Mouse (Mus musculus): ENCODE results near the gene Mcm2. TPM values are rescaled to one million over a fixed set of nuclear protein-coding genes. Genes with fewer than 3 reads are reported as not detected.

Mcm2 gene
- polyA plus RNA-seq, 1 experiment from 2014 or later = 107 TPM

DNA sequence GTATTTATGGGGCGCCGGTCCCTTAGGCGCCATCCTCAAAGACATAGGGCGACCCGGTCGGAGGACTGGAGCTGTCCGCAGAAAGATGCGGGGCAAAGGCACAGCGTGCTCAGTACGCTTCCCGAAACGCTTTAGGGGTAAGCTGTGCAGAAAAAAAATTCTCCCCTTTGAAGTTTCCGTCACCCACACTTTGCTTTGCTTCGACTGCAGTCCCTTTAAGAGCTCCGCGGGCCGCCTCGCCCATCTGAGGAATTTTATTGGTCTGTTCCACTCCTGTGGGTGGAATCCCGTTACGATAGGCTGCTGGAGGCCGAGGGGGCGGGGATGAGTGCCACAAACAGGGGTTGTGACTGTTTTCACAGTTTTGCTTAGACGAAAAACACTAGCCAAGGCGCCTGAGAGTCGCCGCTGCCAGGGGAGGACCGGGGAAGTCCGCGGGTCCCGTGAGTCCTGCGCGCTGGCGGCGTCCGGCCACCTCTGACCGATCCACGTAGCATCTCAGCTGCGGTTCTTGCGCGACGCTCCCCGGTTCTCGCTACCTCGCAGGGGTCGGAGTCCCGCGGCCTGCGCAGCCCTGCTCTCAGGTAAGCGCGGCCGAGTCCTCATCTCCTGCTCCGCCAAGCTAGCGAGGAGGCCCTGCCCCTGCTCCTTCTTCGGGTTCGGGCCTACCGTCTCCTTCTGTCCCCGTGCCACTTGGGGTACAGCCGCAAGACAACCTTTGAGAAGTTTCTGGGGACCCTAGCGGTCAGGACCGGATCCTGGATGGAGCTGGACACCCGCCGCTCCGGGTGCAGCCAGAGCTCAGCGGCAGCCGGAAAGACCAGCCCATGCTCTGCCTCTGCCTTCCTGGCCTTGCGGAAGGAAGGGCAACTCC lies 3.6 kb upstream of the Mcm2 start, which contains the start of gene Tpra1:
Tpra1 (plus strand) TSS at position 305 of the 874 bp plus-strand sequence.
- Histone ChIP-seq H3K9ac (peak within 1 kb of the TSS; percentile 85), H3K4me1 (replicated peaks) (peaks cover 35% of the 10 kb centered on the region), H3K4me2 (replicated peaks) (peak within 1 kb of the TSS; percentile 84), H3K9me3 (no peaks in the 10 kb centered on the region), H3K4me3 (replicated peaks) (peak within 1 kb of the TSS; percentile 79), H3K27ac (peak within 1 kb of the TSS; percentile 96), H3K27me3 (replicated peaks) (no peaks in the 10 kb centered on the region), H3K36me3 (no peaks in the 10 kb centered on the region)
- under 1% methylated on average over 66 of the region's 66 CpGs for WGBS
- peak; percentile 90 for ATAC-seq

DNA sequence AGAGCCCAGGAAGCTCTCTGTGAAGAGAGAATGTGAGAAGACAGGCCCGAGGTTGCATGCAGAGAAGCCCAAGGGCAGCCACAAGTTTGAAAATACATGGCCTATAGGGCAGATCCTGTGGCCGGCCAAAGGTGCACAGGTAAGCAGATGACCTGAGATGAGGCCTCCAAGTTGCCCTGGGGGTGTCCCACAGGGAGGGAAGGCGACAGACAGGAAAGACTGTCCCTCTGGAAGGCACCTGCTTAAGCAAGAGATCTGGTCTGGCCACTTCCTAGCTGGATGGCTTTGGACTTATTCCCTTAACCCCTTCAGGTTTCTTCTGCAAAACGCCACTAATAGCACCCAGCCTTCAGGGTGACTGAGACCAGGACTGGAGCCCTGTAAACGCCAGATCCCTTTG lies 2.9 kb upstream of the Mcm2 start:
- WGBS = 3% methylated on average over 5 of the region's 5 CpGs
- Histone ChIP-seq H3K4me1 (replicated peaks) (peaks cover 41% of the 10 kb centered on the region), H3K9ac (peak overlapping the region; percentile 49), H3K9me3 (no peaks in the 10 kb centered on the region), H3K4me2 (replicated peaks) (peak overlapping the region; percentile 84), H3K4me3 (replicated peaks) (peak overlapping the region; percentile 79), H3K36me3 (no peaks in the 10 kb centered on the region), H3K27ac (peak overlapping the region; percentile 75), H3K27me3 (replicated peaks) (no peaks in the 10 kb centered on the region)
- ATAC-seq = peak; percentile 19

DNA sequence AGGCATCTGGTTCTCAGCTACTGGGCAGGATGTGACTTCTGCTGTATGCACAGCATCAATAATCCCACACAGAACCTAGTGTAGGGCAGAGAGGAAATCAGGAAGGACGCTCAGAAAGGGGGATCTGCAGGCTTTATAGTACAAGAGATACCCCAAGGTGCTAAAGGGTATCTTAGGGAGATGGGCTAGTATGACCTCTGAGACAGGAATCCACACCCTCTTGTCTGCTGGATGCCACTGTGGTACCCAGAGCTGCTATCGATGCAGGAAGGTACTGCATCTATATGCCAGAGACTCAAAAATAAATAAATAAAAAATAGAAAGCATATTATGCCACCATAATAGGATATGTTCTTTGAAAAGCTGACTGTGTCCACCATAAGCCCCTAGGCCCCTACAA lies 1.0 kb upstream of the Mcm2 start:
- Histone ChIP-seq H3K27me3 (replicated peaks) (no peaks in the 10 kb centered on the region), H3K27ac (no peak overlapping the region), H3K4me2 (replicated peaks) (no peak overlapping the region), H3K9me3 (no peaks in the 10 kb centered on the region), H3K4me1 (replicated peaks) (peaks cover 44% of the 10 kb centered on the region), H3K36me3 (0 out of 2 replicates have a peak, but pooled peaks cover 1% of the 10 kb centered on the region), H3K9ac (no peak overlapping the region), H3K4me3 (replicated peaks) (no peak overlapping the region)
- no peak for ATAC-seq
- whole genome bisulfite sequencing = 91% methylated on average over 2 of the region's 2 CpGs

DNA sequence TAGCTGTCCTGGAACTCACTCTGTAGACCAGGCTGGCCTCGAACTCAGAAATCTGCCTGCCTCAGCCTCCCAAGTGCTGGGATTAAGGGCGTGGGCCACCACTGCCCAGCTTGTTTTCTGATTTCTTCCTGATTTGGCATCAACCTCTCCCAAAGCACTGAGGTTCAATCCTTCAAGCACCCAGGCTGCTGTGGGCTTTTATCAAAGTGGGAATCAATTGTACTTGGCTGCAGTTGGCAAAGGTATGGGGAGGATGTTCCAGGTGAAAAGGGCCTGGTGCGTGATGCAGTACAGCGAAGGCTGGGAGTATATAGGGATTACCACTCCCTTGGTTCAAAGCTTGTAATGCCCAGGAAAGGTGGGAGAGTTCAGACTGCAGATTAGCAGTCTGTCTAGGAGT lies 506 bp upstream of the Mcm2 start:
- Histone ChIP-seq H3K27me3 (replicated peaks) (no peaks in the 10 kb centered on the region), H3K4me3 (replicated peaks) (no peak overlapping the region), H3K9ac (no peak overlapping the region; the same call in 1 of the 2 replicates), H3K4me1 (replicated peaks) (peaks cover 40% of the 10 kb centered on the region), H3K27ac (no peak overlapping the region), H3K9me3 (no peaks in the 10 kb centered on the region), H3K4me2 (replicated peaks) (peak overlapping the region; percentile 61), H3K36me3 (peaks cover 7% of the 10 kb centered on the region; the same call in 1 of the 2 replicates)
- 61% methylated on average over 4 of the region's 4 CpGs for WGBS
- no peak for ATAC-seq

DNA sequence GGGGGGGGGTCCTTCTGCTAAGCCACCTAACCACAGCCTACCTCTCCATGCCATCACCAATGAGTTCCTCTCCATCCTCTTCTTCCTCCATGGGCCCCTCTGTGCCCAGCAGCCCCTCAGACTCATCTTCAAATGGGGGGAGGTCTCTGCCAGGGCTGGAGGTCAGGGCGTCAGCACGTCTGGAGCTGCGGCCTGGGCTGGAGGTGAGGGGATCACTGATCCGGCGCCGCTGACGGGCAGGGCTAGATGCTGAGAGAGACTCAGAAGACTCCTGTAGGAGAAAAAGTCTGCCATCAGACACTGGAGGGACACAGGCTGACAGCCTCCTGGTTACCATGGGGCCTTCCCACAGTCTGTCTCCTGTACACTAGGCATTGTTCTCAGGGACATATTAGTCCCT lies 1.3 kb downstream of the Mcm2 start:
- Histone ChIP-seq H3K36me3 (peaks cover 21% of the 10 kb centered on the region), H3K9ac (peak overlapping the region; percentile 21; the same call in 1 of the 2 replicates), H3K9me3 (no peaks in the 10 kb centered on the region), H3K27ac (no peak overlapping the region), H3K4me2 (replicated peaks) (peak overlapping the region; percentile 61), H3K4me1 (replicated peaks) (peaks cover 25% of the 10 kb centered on the region), H3K27me3 (replicated peaks) (no peaks in the 10 kb centered on the region), H3K4me3 (replicated peaks) (peak overlapping the region; percentile 58)
- ATAC-seq = no peak
- WGBS = 62% methylated on average over 7 of the region's 7 CpGs

DNA sequence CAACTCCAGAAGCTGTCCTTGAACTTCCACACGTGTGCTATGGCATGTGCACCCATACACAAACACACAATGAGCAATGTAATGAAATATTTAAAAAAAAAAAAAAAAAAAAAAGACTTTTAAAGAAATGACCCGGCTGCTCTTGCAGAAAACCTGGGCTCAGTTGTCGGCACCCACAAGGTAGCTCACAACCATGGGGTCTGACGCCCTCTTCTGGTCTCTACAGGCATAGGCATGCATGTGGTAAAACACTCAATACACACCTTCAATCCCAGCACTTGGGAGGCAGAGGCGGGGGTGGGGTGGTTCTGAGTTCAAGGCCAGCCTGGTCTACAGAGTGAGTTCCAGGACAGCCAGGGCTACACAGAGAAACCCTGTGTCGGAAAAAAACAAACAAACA lies 2.6 kb downstream of the Mcm2 start:
- H3K4me2 ChIP-seq (replicated peaks) = 0 out of 2 replicates have a peak overlapping the region, but pooled peaks have one; percentile 61
- WGBS = 87% methylated on average over 6 of the region's 6 CpGs

DNA sequence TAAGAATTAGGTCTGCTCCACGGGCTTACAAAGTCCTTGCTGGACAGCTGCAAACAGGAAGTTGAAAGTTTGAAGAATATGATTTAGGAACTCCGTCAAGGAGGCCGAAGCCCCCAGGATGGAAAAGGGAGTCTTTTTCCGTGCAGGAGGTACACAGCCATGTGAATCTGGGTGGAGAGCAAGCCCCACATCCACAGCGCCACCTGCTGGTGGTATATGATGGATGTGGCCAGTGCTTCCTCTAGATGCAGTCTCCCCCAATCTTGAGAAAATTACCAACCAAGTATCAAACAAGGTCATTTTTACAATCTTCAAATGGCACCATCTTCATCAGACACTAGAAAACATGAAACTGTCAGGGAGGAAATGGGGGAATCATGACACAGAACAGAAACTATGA lies 5.0 kb downstream of the Mcm2 start:
- H3K9me3 ChIP-seq = no peaks in the 10 kb centered on the region
- H3K4me3 ChIP-seq (replicated peaks) = no peak overlapping the region
- H3K36me3 ChIP-seq = peaks cover 52% of the 10 kb centered on the region
- peaks cover 14% of the 10 kb centered on the region; the same call in 1 of the 2 replicates for H3K4me1 ChIP-seq (replicated peaks)
- no peak for ATAC-seq
- H3K9ac ChIP-seq = no peak overlapping the region
- WGBS = 56% methylated on average over 5 of the region's 5 CpGs
- H3K27ac ChIP-seq = no peak overlapping the region
- no peaks in the 10 kb centered on the region for H3K27me3 ChIP-seq (replicated peaks)
- H3K4me2 ChIP-seq (replicated peaks) = no peak overlapping the region

More for the DNA sequence above, 2.6 kb downstream of the Mcm2 start:
- no peak for ATAC-seq
- Histone ChIP-seq H3K9me3 (no peaks in the 10 kb centered on the region), H3K27me3 (replicated peaks) (no peaks in the 10 kb centered on the region), H3K27ac (no peak overlapping the region), H3K9ac (no peak overlapping the region), H3K36me3 (peaks cover 33% of the 10 kb centered on the region), H3K4me1 (replicated peaks) (peaks cover 20% of the 10 kb centered on the region; the same call in 1 of the 2 replicates), H3K4me3 (replicated peaks) (no peak overlapping the region)

DNA sequence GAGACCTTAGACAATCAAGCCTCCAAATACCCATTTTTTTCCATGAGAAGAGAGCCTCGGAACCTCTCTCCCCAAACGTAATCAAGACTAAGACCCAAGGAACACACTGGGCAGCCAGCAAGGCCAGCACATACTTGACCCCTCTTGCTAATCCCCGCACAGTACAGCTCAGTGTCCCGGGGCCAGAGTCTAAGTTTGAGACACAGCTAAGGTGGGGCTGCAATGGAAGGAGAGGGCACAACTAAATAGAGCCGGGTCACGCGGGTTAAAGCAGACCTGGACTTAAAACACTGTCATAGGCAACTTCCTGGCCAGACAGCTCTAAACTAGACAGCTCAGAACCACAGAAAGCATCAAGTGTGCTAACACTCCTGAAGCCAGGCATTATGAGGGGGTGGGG lies 7.7 kb downstream of the Mcm2 start:
- Histone ChIP-seq H3K9ac (no peak overlapping the region), H3K27me3 (replicated peaks) (no peaks in the 10 kb centered on the region), H3K4me2 (replicated peaks) (no peak overlapping the region), H3K36me3 (peaks cover 67% of the 10 kb centered on the region), H3K4me1 (replicated peaks) (0 out of 2 replicates have a peak, but pooled peaks cover 5% of the 10 kb centered on the region), H3K27ac (no peak overlapping the region), H3K9me3 (no peaks in the 10 kb centered on the region), H3K4me3 (replicated peaks) (no peak overlapping the region)
- ATAC-seq = no peak
- 90% methylated on average over 7 of the region's 7 CpGs for WGBS

DNA sequence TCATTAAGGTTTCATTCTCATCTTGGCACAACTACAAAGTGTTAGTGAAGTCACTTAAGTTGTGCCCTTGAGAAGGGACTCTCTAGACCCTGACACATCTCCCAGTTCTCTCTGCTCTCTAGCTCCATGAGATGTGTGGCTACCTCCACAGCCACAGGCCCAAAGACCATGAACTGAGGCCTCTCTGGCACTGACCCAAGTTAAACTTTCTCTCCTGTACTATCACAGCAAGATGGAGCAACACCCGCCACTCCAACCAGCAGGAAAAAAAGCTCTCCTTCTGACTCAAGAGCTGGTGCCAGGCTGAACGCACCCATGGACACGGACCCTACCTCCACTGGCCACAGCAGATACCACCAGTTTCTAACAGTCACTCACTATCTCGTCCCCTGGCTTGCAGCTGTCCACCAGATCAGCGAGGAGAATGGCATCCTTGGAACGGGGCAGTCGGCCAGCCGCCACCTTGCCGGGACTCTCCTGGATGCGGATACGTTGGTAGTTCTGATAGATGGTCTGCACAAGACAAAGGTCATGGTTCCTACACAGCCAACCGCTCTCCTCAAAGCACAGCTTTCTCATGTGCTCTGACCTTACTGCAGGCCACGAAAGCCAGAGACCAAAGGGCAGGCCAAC lies 9.1 kb downstream of the Mcm2 start:
- WGBS = 89% methylated on average over 13 of the region's 13 CpGs
- no peak overlapping the region for H3K4me2 ChIP-seq (replicated peaks)
- H3K27me3 ChIP-seq (replicated peaks) = no peaks in the 10 kb centered on the region
- no peak overlapping the region for H3K27ac ChIP-seq
- H3K9ac ChIP-seq = no peak overlapping the region
- peaks cover 72% of the 10 kb centered on the region for H3K36me3 ChIP-seq
- no peaks in the 10 kb centered on the region for H3K9me3 ChIP-seq
- no peak for ATAC-seq
- 0 out of 2 replicates have a peak, but pooled peaks cover under 1% of the 10 kb centered on the region for H3K4me1 ChIP-seq (replicated peaks)
- H3K4me3 ChIP-seq (replicated peaks) = no peak overlapping the region

DNA sequence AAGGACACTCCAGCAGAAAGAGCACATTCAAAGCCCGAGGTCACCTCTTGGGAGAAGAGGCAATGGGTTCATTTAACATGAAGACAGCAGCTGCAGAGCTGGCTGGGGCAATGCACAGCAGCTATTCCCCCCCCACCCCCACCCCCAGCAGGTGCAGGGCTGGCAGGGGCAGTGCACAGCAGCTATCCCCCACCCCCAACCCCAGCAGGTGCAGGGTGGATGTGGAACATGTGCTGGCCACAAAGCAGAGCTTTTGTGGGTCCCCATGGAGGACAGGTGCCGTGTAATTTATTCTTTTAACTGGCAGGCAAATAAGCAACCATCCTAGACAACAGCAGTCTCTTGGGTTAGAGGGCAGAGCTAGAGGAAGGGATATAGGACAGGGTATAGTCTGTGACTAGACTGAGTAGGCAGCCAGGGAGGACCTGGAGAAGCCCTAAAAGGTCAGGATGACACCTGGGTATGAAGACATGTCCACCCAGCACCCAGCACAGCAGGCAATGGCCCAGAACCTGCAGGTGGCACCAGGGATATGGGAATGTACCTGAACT lies 12.1 kb downstream of the Mcm2 start:
- no peak overlapping the region for H3K9ac ChIP-seq
- H3K27me3 ChIP-seq (replicated peaks) = no peaks in the 10 kb centered on the region
- no peak overlapping the region for H3K27ac ChIP-seq
- H3K36me3 ChIP-seq = peaks cover 67% of the 10 kb centered on the region
- H3K4me1 ChIP-seq (replicated peaks) = 0 out of 2 replicates have a peak, but pooled peaks cover 3% of the 10 kb centered on the region
- no peak overlapping the region for H3K4me3 ChIP-seq (replicated peaks)
- no peaks in the 10 kb centered on the region for H3K9me3 ChIP-seq
- 88% methylated on average over 2 of the region's 2 CpGs for WGBS
- H3K4me2 ChIP-seq (replicated peaks) = no peak overlapping the region
- no peak for ATAC-seq

DNA sequence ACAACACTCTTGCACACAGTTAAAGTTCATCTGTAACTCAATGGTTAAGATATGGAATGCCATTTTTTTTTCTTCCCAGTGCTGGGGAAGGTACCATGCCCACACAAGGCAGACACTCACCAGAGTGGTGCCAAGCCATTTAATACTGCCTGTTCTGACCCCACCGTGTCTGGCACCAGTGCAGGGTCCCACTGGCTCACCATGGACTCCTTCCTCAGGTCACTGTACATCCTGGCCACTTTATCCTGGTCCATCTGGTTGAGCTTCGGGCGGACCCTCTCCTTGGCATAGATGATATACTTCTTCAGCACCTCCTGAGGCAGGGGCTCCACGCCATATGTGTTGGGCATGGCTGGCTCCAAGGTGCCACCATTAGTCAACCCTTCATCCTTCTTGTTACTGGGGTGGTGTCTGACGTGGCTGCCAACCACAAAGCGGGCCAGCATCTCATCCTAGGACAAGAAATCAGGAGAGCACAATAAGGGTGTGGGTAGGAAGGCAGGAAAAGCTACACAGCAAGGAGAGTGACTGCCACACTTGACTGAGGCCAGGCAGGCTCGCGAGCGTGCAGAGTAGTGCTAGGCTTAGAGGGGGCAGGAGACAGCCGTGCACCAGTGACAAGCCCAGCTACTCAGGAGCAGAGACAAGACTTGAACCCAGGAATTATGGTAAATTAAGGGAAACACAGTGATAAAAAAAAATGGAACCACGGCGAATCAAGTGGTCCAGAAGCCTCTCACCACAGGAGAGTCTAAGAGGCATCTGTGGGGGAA lies 12.8 kb downstream of the Mcm2 start:
- Histone ChIP-seq H3K27me3 (replicated peaks) (no peaks in the 10 kb centered on the region), H3K36me3 (peaks cover 63% of the 10 kb centered on the region), H3K9me3 (no peaks in the 10 kb centered on the region), H3K27ac (no peak overlapping the region), H3K4me2 (replicated peaks) (no peak overlapping the region), H3K4me1 (replicated peaks) (0 out of 2 replicates have a peak, but pooled peaks cover 3% of the 10 kb centered on the region), H3K4me3 (replicated peaks) (no peak overlapping the region), H3K9ac (no peak overlapping the region)
- 94% methylated on average over 12 of the region's 12 CpGs for WGBS
- ATAC-seq = no peak
